Mouse (Mus musculus) lung, postnatal 0 days (tissue): ENCODE measurements around the gene Gm8947. TPM values are rescaled to one million over a fixed set of nuclear protein-coding genes. Genes with fewer than 3 reads are reported as not detected.

Experiments used
- ATAC-seq: fragments of 200-750 bp; cut with Nextera tagmentation; 2 replicates; pipeline ENCODE4 v1.8.0; 2017; ENCODE audit warnings: moderate library complexity
- DNase-seq: peaks from one replicate; pipeline ENCODE4 v3.0.0-alpha.2; 2016; ENCODE audit warnings: low spot score
- H3K27ac ChIP-seq: fragments of 300-500 bp; sonication (generic); 2 replicates; pipeline ENCODE4 v1.5.1; 2014; ENCODE audit warnings: antibody characterized with exemption, mild to moderate bottlenecking, low read length, mixed read lengths
- H3K27me3 ChIP-seq: fragments of 300-500 bp; sonication (generic); replicated peaks from 2 replicates; pipeline ENCODE4 v1.6.1; 2014; ENCODE audit warnings: low read length, mixed read lengths; ENCODE audit not compliant: insufficient read depth
- H3K36me3 ChIP-seq: fragments of 300-500 bp; sonication (generic); 2 replicates; pipeline ENCODE4 v1.6.1; 2014; ENCODE audit warnings: low read length, mixed read lengths; ENCODE audit not compliant: insufficient read depth
- H3K4me1 ChIP-seq: fragments of 300-500 bp; sonication (generic); 2 replicates; pipeline ENCODE4 v1.6.1; 2014; ENCODE audit warnings: antibody characterized with exemption, low read depth, low read length, mixed read lengths; ENCODE audit not compliant: insufficient read depth
- H3K4me2 ChIP-seq: fragments of 300-500 bp; sonication (generic); replicated peaks from 2 replicates; pipeline ENCODE4 v1.6.1; 2014; ENCODE audit warnings: low read depth, mild to moderate bottlenecking, low read length, moderate library complexity, mixed read lengths
- H3K4me3 ChIP-seq: fragments of 300-500 bp; sonication (generic); 2 replicates; pipeline ENCODE4 v1.5.1; 2014; ENCODE audit warnings: low read depth, low read length
- H3K9ac ChIP-seq: fragments of 300-500 bp; sonication (generic); replicated peaks from 2 replicates; pipeline ENCODE4 v1.6.1; 2014; ENCODE audit warnings: low read depth, mild to moderate bottlenecking
- H3K9me3 ChIP-seq: fragments of 300-500 bp; sonication (generic); 2 replicates; pipeline ENCODE4 v1.6.1; 2016; ENCODE audit warnings: low read length, mixed read lengths
- CTCF ChIP-seq: IDR thresholded peaks from 2 replicates; pipeline ENCODE4 v1.5.1; 2016; ENCODE audit warnings: antibody characterized with exemption, mild to moderate bottlenecking
- EP300 ChIP-seq: IDR thresholded peaks from 2 replicates; pipeline ENCODE4 v1.6.1; 2016; ENCODE audit warnings: antibody characterized with exemption, mild to moderate bottlenecking, control low read depth
- WGBS: fragments of 180-500 bp; shearing (Covaris S2); extraction: QIAGEN DNeasy Blood & Tissue Kit; methylation state at CpG from one replicate; pipeline ENCODE4 v1.1.7; 2014; 5-methylcytosine and 5-hydroxymethylcytosine counted together
- polyA plus RNA-seq: library from polyadenylated mRNA; unstranded; fragments of >200 nt; fragmentation: Nextera tagmentation; extraction: Ambion mirVana; gene quantifications from 2 replicates; pipeline ENCODE4 v1.2.1, GENCODE M21; 2015

Gm8947 gene
- polyA plus RNA-seq, 1 experiment from 2014 or later = not detected

- Histone ChIP-seq H3K9me3 (no peaks in the 10 kb centered on the region), H3K4me1 (no peaks in the 10 kb centered on the region; the same call in 1 of the 2 replicates), H3K27ac (peak overlapping the region; percentile 20), H3K4me2 (no peak overlapping the region), H3K36me3 (no peaks in the 10 kb centered on the region), H3K9ac (no peak overlapping the region), H3K27me3 (no peaks in the 10 kb centered on the region), H3K4me3 (no peak overlapping the region)
- 43% methylated on average over 13 of the region's 13 CpGs for WGBS
- DNase-seq (peak; percentile 71), ATAC-seq (peak; percentile 83)
- TF ChIP-seq EP300 (0 out of 2 replicates have a peak, but pooled peaks have one; percentile 21), CTCF (no peak)
Measured at GRCm38 (mm10) chr1:151236141-151236930, 44.2 kb downstream of the Gm8947 start.

GRCm38 (mm10) chr1:151237780-151238179 lies 45.6 kb downstream of the Gm8947 start:
- H3K4me1 ChIP-seq = no peaks in the 10 kb centered on the region; the same call in 1 of the 2 replicates
- no peaks in the 10 kb centered on the region for H3K27me3 ChIP-seq
- 54% methylated on average over 3 of the region's 3 CpGs for WGBS
- TF ChIP-seq CTCF (no peak), EP300 (peak; percentile 80)
- H3K36me3 ChIP-seq = no peaks in the 10 kb centered on the region
- no peaks in the 10 kb centered on the region for H3K9me3 ChIP-seq
- DNase-seq = peak; percentile 76
- H3K4me3 ChIP-seq = no peak overlapping the region
- ATAC-seq = peak; percentile 66
- peak overlapping the region; percentile 47; the same call in 1 of the 2 replicates for H3K27ac ChIP-seq
- no peak overlapping the region for H3K4me2 ChIP-seq
- no peak overlapping the region for H3K9ac ChIP-seq

- ATAC-seq (peak; percentile 50), DNase-seq (peak; percentile 79)
- TF ChIP-seq CTCF (no peak), EP300 (no peak)
- Histone ChIP-seq H3K4me3 (no peak overlapping the region), H3K4me2 (no peak overlapping the region), H3K9me3 (no peaks in the 10 kb centered on the region), H3K9ac (no peak overlapping the region), H3K36me3 (no peaks in the 10 kb centered on the region), H3K27ac (no peak overlapping the region), H3K27me3 (no peaks in the 10 kb centered on the region), H3K4me1 (no peaks in the 10 kb centered on the region; the same call in 1 of the 2 replicates)
- WGBS = 54% methylated on average over 4 of the region's 4 CpGs
Measured at GRCm38 (mm10) chr1:151243332-151243731, 51.2 kb downstream of the Gm8947 start.

Other genes with a start within 250 kb of the Gm8947 start
- gene Hmcn1, start 198.9 kb upstream of the Gm8947 start, polyA plus RNA-seq = 24.7 and 26.7 TPM in 2 replicates
- 0.14 and 0.68 TPM in 2 replicates for gene Gm47985, start 9.8 kb upstream of the Gm8947 start, polyA plus RNA-seq
- gene Gm47995, start 6.1 kb downstream of the Gm8947 start, polyA plus RNA-seq = 0.13 TPM in 1 of 2 replicates, not detected in the other
- gene 3110040M04Rik, start 11.7 kb downstream of the Gm8947 start, polyA plus RNA-seq = 0.15 TPM in 1 of 2 replicates, not detected in the other
- not detected in 2 replicates for gene Gm47996, start 17.8 kb downstream of the Gm8947 start, polyA plus RNA-seq
- gene Ivns1abp, start 152.1 kb downstream of the Gm8947 start, polyA plus RNA-seq = 107 and 117 TPM in 2 replicates
- gene Swt1, start 236.1 kb downstream of the Gm8947 start, polyA plus RNA-seq = 75.3 and 92.6 TPM in 2 replicates
- gene Trmt1l, start 236.2 kb downstream of the Gm8947 start, polyA plus RNA-seq = 19.8 and 24.1 TPM in 2 replicates